ENCODE assay signal across 8 mouse cellular contexts in genomic region chr13:31801703-31802305, GRCm38 (mm10). TPM values are rescaled to one million over a fixed set of nuclear protein-coding genes. Genes with fewer than 3 reads are reported as not detected.
DNase-seq lines count a peak whose midpoint lies in the region; ATAC-seq and TF ChIP-seq lines count a peak whose summit lies in the region.

No protein-coding gene starts in this region.

- H3K27me3 ChIP-seq in kidney, embryonic 14.5 days (ENCODE audit: control insufficient read depth, insufficient read depth, low read length): peaks cover 24% of the 10 kb centered on the region
- H3K27me3 ChIP-seq in kidney, embryonic 15.5 days: peaks cover 66% of the 10 kb centered on the region

- H3K4me3 ChIP-seq in kidney, embryonic 14.5 days (ENCODE audit: low read length): peak overlapping the region; percentile 40
- H3K4me3 ChIP-seq in embryonic fibroblast, embryonic 13.5 days (ENCODE audit: insufficient read depth, low read length): peak overlapping the region; percentile 18; the same call in 1 of the 2 replicates
- H3K4me3 ChIP-seq in kidney, embryonic 15.5 days (replicated peaks): peak overlapping the region; percentile 44

- no peak for DNase-seq in kidney, adult 8-10 months
- peak; percentile 53 for DNase-seq in neural tube, embryonic 10.5 days (ENCODE audit: extremely low spot score, low spot score)
- DNase-seq in urinary bladder, postnatal 14 days (ENCODE audit: low spot score): no peak
- DNase-seq in gastrocnemius, postnatal 10 days: no peak
- no peak for DNase-seq in frontal cortex, postnatal 14 days (ENCODE audit: low spot score in 2 of 2)

- H3K9ac ChIP-seq in kidney, embryonic 14.5 days (ENCODE audit: low read depth, low read length): peak overlapping the region; percentile 44
- H3K9ac ChIP-seq in kidney, embryonic 15.5 days: peak overlapping the region; percentile 35

- no peak for TF ChIP-seq POLR2A in embryonic fibroblast, embryonic 13.5 days (IDR thresholded peaks at IDR 0.05; ENCODE audit: low read depth, low read length)

- 9% methylated on average over 25 of the region's 25 CpGs for WGBS in kidney, embryonic 14.5 days
- 13% methylated on average over 25 of the region's 25 CpGs for WGBS in kidney, embryonic 15.5 days

- peak overlapping the region; percentile 76 for H3K4me2 ChIP-seq in kidney, embryonic 14.5 days (replicated peaks; ENCODE audit: low read depth, low read length)
- peak overlapping the region; percentile 87 for H3K4me2 ChIP-seq in kidney, embryonic 15.5 days

- H3K27ac ChIP-seq in kidney, embryonic 14.5 days (ENCODE audit: low read depth, low read length): no peak overlapping the region
- H3K27ac ChIP-seq in embryonic fibroblast, embryonic 13.5 days (ENCODE audit: insufficient read depth, low read length): no peak overlapping the region
- no peak overlapping the region for H3K27ac ChIP-seq in kidney, embryonic 15.5 days

- no peaks in the 10 kb centered on the region for H3K9me3 ChIP-seq in kidney, embryonic 14.5 days (ENCODE audit: control insufficient read depth, low read length)
- H3K9me3 ChIP-seq in kidney, embryonic 15.5 days (replicated peaks): no peaks in the 10 kb centered on the region

- H3K4me1 ChIP-seq in kidney, embryonic 14.5 days (ENCODE audit: control insufficient read depth, insufficient read depth, low read length): peaks cover 34% of the 10 kb centered on the region
- no peaks in the 10 kb centered on the region for H3K4me1 ChIP-seq in embryonic fibroblast, embryonic 13.5 days (ENCODE audit: control insufficient read depth, insufficient read depth, low read length)
- peaks cover 61% of the 10 kb centered on the region for H3K4me1 ChIP-seq in kidney, embryonic 15.5 days

- ATAC-seq in kidney, embryonic 14.5 days (ENCODE audit: low FRiP score, low TSS enrichment): no peak
- no peak for ATAC-seq in kidney, embryonic 15.5 days (replicated peaks; ENCODE audit: low FRiP score)

- TF ChIP-seq CTCF in embryonic fibroblast, embryonic 13.5 days (IDR thresholded peaks at IDR 0.05; ENCODE audit: borderline replicate concordance, insufficient read depth, low read length): no peak

- no peaks in the 10 kb centered on the region for H3K36me3 ChIP-seq in kidney, embryonic 14.5 days (ENCODE audit: control insufficient read depth, insufficient read depth, low read length)
- H3K36me3 ChIP-seq in kidney, embryonic 15.5 days: no peaks in the 10 kb centered on the region

RNA-seq across cellular contexts. Expression of gene Foxc1, which starts 4.6 kb away (rescaled TPM):
- polyA plus RNA-seq in kidney, embryonic 14.5 days (2014; fragmentation: Nextera tagmentation; extraction: Ambion mirVana): 9.9 and 12.3 TPM in 2 replicates
- polyA plus RNA-seq in embryonic fibroblast, embryonic 13.5 days (2011; ENCODE audit: insufficient read length, low read depth, missing spikeins): 14.4 and 19.7 TPM in 2 replicates
- polyA plus RNA-seq in kidney, embryonic 15.5 days (2015; fragmentation: Nextera tagmentation; extraction: Ambion mirVana): 4.1 and 5.2 TPM in 2 replicates
- 1 to 10 TPM; 1.8 to 2.6 TPM for total RNA-seq in gastrocnemius, postnatal 10 days (2021)
